Mouse (Mus musculus): ENCODE results near the gene Syt11. TPM values are rescaled to one million over a fixed set of nuclear protein-coding genes. Genes with fewer than 3 reads are reported as not detected.
"Not testable (repeated sequence)": the region's sequence is repeated elsewhere in the genome, so short reads cannot be mapped to it uniquely, and the experiment has no call there.

Gene Syt11
- total and polyA plus RNA-seq, 2 experiments from 2014 or later = 164 to 240 TPM

DNA sequence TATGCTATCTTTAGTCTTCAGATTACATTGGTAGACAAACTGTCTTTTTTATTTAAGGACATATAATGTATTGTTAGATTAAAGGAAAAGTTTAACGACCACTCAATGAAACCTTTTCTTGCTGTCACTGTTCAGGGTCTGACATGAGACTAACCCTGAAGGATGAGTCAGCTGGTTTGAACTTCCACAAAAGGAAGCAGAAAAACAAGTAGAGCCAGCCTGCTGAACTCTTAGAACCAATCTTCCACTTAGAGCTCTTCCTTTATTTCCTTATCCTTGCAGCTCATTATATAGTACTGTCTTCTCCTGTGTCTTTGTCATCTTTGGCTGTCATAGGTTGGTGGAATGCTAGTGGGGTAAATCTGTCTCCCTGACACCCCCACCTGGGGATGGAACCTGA, 57.1 kb downstream of the Syt11 start:
- WGBS = 52% methylated on average over 1 of the region's 1 CpGs
- TF ChIP-seq CTCF (IDR thresholded peaks at IDR 0.05; ENCODE audit: low read depth) = no peak
- ATAC-seq = no peak
- no peak overlapping the region for H3K27ac ChIP-seq (ENCODE audit: low read depth, low read length)
- H3K36me3 ChIP-seq (ENCODE audit: insufficient read depth) = peaks cover 24% of the 10 kb centered on the region
- H3K9me3 ChIP-seq (ENCODE audit: low read length) = no peaks in the 10 kb centered on the region
- H3K4me3 ChIP-seq (ENCODE audit: low read depth, low read length) = peak overlapping the region; percentile 68
- no peaks in the 10 kb centered on the region for H3K27me3 ChIP-seq (ENCODE audit: insufficient read depth, low read length)
- H3K4me2 ChIP-seq (ENCODE audit: low read depth) = peak overlapping the region; percentile 77
- H3K4me1 ChIP-seq (ENCODE audit: insufficient read depth) = peaks cover 10% of the 10 kb centered on the region; the same call in 1 of the 2 replicates
- no peak overlapping the region for H3K9ac ChIP-seq
- DNase-seq = no peak

DNA sequence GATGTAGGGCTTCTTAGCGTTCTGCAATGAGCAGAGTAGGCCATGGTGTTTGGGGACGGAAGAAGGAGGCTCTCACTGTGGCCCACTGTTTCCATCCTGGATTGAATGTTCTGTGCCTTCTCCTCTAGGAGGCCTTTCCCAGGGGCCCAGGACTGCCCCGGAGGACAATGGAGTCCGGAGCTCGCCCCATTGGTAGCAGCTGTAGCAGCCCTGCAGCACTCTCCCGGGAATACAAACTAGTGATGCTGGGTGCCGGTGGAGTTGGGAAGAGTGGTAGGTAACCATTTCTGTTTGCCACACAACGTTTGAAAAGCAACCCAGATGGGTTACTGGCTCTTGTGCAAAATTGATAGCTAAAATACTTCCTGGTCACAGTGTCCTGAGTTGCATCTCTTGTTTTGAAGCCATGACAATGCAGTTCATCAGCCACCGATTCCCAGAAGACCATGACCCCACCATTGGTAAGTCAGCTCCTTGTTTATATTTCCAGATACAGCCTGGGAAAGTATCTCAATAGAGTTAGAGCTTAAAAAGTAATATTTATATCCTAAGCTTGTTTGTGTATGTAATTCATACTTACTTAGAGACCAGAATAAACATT, 57.7 kb downstream of the Syt11 start:
- Histone ChIP-seq H3K36me3 (ENCODE audit: insufficient read depth) (peaks cover 27% of the 10 kb centered on the region), H3K9me3 (ENCODE audit: low read length) (no peaks in the 10 kb centered on the region), H3K27me3 (ENCODE audit: insufficient read depth, low read length) (no peaks in the 10 kb centered on the region), H3K4me1 (ENCODE audit: insufficient read depth) (peaks cover 10% of the 10 kb centered on the region; the same call in 1 of the 2 replicates), H3K4me3 (ENCODE audit: low read depth, low read length) (peak overlapping the region; percentile 68), H3K9ac (peak overlapping the region; percentile 55), H3K4me2 (ENCODE audit: low read depth) (peak overlapping the region; percentile 77), H3K27ac (ENCODE audit: low read depth, low read length) (no peak overlapping the region)
- TF ChIP-seq CTCF (IDR thresholded peaks at IDR 0.05; ENCODE audit: low read depth) = no peak
- WGBS = 4% methylated on average over 9 of the region's 9 CpGs
- peak; percentile 57 for ATAC-seq
- no peak for DNase-seq

DNA sequence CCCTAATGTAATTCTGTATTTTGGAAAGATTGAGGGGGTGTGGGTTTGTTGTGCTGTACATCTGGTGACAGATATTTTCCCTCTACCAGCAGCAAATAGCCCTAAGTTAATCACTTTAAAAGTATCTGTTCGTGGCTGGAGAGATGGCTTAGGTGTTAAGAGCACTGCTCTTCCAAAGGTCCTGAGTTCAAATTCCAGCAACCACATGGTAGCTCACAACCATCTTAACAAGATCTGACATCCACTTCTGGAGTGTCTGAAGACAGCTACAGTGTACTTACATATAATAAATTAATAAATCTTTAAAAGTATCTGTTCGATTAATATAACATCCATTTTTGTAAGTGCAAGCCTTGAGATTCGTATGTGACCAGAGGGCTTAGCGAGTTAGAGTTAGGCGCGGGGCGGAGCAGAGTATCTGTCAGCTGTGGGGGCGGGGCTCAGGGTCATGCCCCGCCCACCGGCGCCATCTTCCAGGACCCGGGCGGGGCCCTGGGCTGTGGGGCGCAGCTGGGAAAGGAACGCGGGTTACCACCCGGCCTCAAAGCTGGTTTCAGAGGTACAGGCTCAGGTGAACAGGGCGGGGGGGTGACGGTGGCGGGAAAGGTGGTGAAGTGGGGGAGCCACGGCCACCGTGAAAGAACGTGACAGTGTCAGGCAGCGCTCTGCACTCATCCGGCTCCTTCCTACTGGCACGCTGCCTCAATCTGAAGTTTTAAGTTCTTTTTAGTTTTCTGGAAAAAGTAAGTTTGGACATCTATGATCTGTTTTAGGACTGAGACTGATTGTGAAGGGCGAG, 58.4 kb downstream of the Syt11 start, which contains the start of gene Rit1:
Gene Rit1 (plus strand): TSS at position 440 of the 799 bp plus-strand sequence.
- H3K27me3 ChIP-seq (ENCODE audit: insufficient read depth, low read length) = no peaks in the 10 kb centered on the region
- WGBS = 4% methylated on average over 27 of the region's 27 CpGs
- peak; percentile 97 for ATAC-seq

DNA sequence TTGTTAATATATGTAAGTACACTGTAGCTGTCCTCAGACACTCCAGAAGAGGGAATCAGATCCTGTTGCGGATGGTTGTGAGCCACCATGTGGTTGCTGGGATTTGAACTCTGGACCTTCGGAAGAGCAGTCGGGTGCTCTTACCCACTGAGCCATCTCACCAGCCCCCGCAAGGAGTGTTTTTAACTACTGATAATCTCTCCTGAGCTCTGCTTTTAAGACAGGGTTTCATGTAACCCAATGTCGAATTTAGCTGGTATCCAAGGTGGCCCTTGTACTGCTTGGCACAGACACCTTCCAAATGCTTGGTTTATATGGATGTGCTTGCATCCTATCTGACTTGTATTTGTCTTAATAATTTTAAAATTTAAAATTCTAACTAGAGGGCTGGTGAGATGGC, 59.2 kb downstream of the Syt11 start:
- H3K27me3 ChIP-seq (ENCODE audit: insufficient read depth, low read length); H3K9me3 ChIP-seq (ENCODE audit: low read length); ATAC-seq; H3K27ac ChIP-seq (ENCODE audit: low read depth, low read length); H3K9ac ChIP-seq; H3K4me3 ChIP-seq (ENCODE audit: low read depth, low read length); H3K4me2 ChIP-seq (ENCODE audit: low read depth); H3K4me1 ChIP-seq (ENCODE audit: insufficient read depth); DNase-seq: not testable (repeated sequence)
- WGBS = 95% methylated on average over 5 of the region's 5 CpGs
- H3K36me3 ChIP-seq (ENCODE audit: insufficient read depth) = peaks cover 34% of the 10 kb centered on the region

More for the DNA sequence above, 58.4 kb downstream of the Syt11 start, which contains the start of gene Rit1:
- peaks cover 33% of the 10 kb centered on the region for H3K36me3 ChIP-seq (ENCODE audit: insufficient read depth)
- peak within 1 kb of the TSS; percentile 77 for H3K4me2 ChIP-seq (ENCODE audit: low read depth)
- peak; percentile 87 for DNase-seq
- no peak within 1 kb of the TSS; the same call in 1 of the 2 replicates for H3K27ac ChIP-seq (ENCODE audit: low read depth, low read length)
- TF ChIP-seq CTCF (IDR thresholded peaks at IDR 0.05; ENCODE audit: low read depth) = no peak
- peaks cover 10% of the 10 kb centered on the region; the same call in 1 of the 2 replicates for H3K4me1 ChIP-seq (ENCODE audit: insufficient read depth)
- H3K9me3 ChIP-seq (ENCODE audit: low read length) = no peaks in the 10 kb centered on the region
- peak within 1 kb of the TSS; percentile 68 for H3K4me3 ChIP-seq (ENCODE audit: low read depth, low read length)
- H3K9ac ChIP-seq = peak within 1 kb of the TSS; percentile 55

DNA sequence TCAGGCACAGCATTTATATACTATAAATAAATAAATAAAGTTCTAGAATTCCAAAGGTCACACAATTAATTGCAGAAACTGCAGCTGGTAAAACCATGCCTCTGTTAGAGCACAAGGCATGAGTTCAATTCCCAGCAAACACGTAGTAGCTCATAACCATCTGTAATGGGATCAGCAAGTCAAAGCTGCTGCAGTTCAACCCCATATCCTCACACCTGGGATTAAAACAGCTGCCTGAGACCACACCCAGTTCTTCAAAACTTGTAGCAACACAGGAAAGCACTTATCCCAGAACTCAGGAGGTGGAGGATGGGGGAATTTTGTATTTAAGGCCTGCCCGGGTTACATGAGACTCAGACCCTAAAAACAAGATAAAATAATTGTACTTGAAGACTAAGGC, 60.2 kb downstream of the Syt11 start:
- Histone ChIP-seq H3K4me3 (ENCODE audit: low read depth, low read length) (no peak overlapping the region), H3K9me3 (ENCODE audit: low read length) (no peaks in the 10 kb centered on the region), H3K4me1 (ENCODE audit: insufficient read depth) (peaks cover 10% of the 10 kb centered on the region; the same call in 1 of the 2 replicates), H3K4me2 (ENCODE audit: low read depth) (no peak overlapping the region), H3K9ac (no peak overlapping the region), H3K27me3 (ENCODE audit: insufficient read depth, low read length) (no peaks in the 10 kb centered on the region), H3K36me3 (ENCODE audit: insufficient read depth) (peaks cover 39% of the 10 kb centered on the region), H3K27ac (ENCODE audit: low read depth, low read length) (no peak overlapping the region)
- no peak for DNase-seq
- 77% methylated on average over 2 of the region's 2 CpGs for WGBS
- TF ChIP-seq CTCF (IDR thresholded peaks at IDR 0.05; ENCODE audit: low read depth) = no peak
- no peak for ATAC-seq

DNA sequence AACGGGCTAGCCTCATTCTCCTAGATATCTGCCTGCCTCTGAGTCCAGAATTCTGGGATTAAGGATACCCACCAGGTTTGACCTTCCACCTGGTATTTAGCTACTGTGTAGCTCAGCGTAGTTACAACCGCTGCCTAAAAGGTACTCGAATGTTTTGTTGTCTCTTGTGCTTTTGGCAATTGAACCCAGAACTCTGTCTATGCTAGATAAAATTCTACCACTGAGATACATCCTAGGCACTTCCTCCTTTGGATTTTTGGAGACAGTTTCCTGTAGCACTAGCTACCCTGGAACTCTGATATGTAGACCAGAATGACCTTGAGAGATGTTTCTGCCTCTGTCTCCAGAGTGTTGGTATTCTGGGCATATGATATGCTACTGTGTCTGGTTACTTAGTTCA, 61.3 kb downstream of the Syt11 start:
- H3K9ac ChIP-seq = no peak overlapping the region
- H3K27me3 ChIP-seq (ENCODE audit: insufficient read depth, low read length) = no peaks in the 10 kb centered on the region
- no peaks in the 10 kb centered on the region for H3K9me3 ChIP-seq (ENCODE audit: low read length)
- no peak overlapping the region for H3K4me2 ChIP-seq (ENCODE audit: low read depth)
- peaks cover 10% of the 10 kb centered on the region; the same call in 1 of the 2 replicates for H3K4me1 ChIP-seq (ENCODE audit: insufficient read depth)
- no peak for DNase-seq
- no peak for ATAC-seq
- H3K27ac ChIP-seq (ENCODE audit: low read depth, low read length) = no peak overlapping the region
- WGBS = 95% methylated on average over 4 of the region's 4 CpGs
- H3K36me3 ChIP-seq (ENCODE audit: insufficient read depth) = peaks cover 46% of the 10 kb centered on the region
- H3K4me3 ChIP-seq (ENCODE audit: low read depth, low read length) = no peak overlapping the region
- TF ChIP-seq CTCF (IDR thresholded peaks at IDR 0.05; ENCODE audit: low read depth) = no peak

DNA sequence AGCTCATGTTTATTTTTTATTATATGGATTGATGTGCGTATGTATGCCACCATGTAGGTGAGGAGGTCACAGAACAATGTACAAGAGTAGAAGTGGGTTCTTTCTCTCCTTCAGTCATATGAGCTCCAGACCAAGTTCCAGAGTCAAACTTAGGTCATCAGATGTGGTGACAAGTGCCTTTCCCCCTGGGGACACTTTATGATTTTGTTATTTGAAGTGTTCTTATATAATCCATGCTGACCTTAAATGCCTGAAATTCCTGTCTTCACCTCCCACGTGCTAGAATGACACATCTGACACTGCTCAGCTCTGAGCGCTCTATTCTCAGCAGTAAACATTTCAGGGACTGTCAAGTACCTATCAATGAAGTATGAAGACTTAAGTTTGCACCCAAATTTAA, 73.7 kb downstream of the Syt11 start:
- H3K27me3 ChIP-seq (ENCODE audit: insufficient read depth, low read length) = no peaks in the 10 kb centered on the region
- WGBS = 87% methylated on average over 3 of the region's 3 CpGs
- no peak overlapping the region for H3K4me2 ChIP-seq (ENCODE audit: low read depth)
- no peaks in the 10 kb centered on the region for H3K4me1 ChIP-seq (ENCODE audit: insufficient read depth)
- H3K9ac ChIP-seq = no peak overlapping the region
- no peak overlapping the region for H3K4me3 ChIP-seq (ENCODE audit: low read depth, low read length)
- DNase-seq = no peak
- peaks cover 78% of the 10 kb centered on the region for H3K36me3 ChIP-seq (ENCODE audit: insufficient read depth)
- ATAC-seq = no peak
- no peak overlapping the region for H3K27ac ChIP-seq (ENCODE audit: low read depth, low read length)
- no peaks in the 10 kb centered on the region for H3K9me3 ChIP-seq (ENCODE audit: low read length)
- no peak for TF ChIP-seq CTCF (IDR thresholded peaks at IDR 0.05; ENCODE audit: low read depth)
